Mouse (Mus musculus) kidney, postnatal 4 days (tissue): ENCODE data around the gene Zfp788.
A peak's percentile ranks its signal among the peaks of the same experiment; 100 is the strongest.
"Not testable (repeated sequence)": the region's sequence is repeated elsewhere in the genome, so short reads cannot be mapped to it uniquely, and the experiment has no call there.

ENCODE experiments used
- DNase-seq, 2 experiments: peaks; one replicate each; pipeline ENCODE4 v3.0.0; 2021; ENCODE audit warnings: mixed read lengths in 2 of 2

The Zfp788 gene

DNA sequence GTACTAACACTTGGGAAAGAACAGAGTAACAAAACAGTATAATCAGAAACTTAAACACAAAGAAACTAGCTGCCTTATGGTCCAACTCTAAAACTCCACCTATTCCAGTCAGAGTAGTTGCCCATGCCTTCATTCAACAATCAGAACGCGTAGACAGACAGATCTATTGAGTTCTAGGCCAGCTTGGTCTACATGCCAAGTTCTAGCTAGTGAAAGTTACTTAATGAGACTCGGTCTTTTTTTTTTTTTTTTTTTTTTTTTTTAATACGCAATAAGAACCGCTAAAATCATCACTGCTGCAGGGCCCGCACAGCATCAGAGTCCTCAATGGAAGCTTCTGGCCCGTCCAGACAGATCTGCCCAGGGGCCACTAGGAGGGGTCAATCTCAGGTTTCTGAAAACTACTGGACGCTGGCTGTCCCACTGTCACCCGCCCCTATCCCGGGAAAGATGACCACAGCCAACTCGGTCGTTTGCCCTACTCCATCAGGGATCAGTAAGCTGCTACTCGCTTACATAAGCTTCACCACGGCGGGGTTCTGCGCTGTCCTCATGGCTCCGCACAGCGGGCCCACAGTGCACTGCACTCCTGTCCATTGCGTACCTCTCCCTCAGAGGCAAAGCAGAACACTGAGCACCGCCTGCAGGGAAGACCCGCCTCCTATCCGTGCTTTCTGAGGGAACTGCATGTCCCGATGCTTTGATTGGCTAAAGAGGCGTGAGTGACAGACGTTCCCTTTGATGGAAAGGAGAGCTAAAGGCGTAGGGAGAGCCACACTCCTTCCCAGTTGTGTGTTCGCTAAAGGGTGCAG, at the start of gene Zfp788:
Gene Zfp788, plus strand, starts transcription at position 795 of the 812 bp plus-strand sequence.
- DNase-seq, result peak; percentile 89 to 95

DNA sequence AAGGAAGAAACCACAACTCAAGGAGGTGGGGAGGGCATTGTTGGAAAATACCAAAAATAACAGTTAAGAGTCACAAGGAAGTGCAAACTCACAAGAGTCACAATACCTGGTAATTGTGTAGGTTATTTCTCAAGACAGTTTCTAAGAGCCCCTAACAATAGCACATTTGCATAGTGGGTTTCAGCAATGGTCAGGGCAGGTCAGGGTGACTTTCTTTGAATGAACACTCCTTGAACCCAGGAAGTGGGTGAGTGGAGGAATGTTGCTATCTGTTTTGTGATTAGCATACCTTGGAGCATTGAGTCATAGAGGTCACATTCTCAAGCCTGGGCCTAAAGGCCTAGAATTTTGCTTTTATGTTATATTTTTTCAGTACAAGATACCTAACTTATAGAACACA, 45.2 kb upstream of the Zfp788 start:
- not testable (repeated sequence) for DNase-seq

DNA sequence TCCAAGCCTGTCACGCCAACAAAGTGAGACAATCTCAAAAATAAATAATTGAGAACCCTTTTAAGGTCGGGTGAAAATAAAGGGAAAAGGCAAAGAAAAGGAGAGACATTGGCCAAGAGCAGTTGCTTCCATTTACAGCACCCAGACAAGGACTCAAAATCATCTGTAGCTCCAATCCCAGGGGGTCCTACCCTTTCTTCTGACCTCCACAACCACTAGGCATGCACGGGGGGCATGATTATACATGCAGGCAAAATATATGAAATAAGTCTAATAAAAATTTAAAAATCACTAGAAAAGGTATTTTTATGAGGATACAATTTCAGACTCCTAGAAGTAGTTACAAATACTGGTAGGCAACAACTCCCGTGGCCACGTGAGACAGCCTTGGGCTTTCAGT, 34.4 kb upstream of the Zfp788 start:
- no peak for DNase-seq

DNA sequence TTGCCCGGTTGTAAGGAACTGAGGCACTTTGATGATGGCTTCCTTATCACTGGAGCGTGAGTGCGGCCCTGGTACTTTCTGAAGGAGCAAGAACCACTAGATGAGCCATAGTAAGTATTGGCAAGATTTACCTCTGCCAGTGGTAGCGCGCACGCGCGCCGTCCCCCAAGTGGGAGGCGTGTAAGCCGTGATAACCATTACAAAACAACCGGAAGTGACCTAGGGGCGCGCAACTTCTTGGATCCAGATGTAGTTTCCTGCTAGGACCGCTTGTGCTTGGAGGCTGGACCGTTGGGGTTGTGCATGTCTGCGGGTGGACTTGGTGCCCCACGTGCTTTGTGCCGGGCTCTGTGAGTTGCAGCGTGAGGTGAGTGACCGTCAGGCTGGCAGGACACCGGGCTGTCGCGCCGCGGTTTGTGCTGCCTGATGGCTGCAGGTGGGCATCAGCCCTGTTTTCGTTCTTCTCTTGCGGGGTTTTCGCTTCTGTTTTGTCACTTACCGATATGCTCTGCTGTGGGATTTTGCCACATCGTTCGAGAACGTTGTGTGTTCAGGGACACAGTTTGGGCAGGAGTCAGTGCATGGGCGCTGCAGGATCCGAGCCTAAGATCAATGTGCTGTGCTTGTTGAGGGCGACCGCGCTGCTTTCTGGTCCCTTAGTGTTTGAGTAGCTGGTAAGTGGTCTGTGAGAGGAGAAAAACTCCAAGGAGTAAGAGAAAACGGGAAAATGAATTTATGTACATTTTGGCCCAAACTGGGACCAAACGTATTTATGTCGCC, 33.8 kb upstream of the Zfp788 start, which contains the start of gene 2610021A01Rik:
Gene 2610021A01Rik, plus strand, starts transcription at position 197 of the 780 bp plus-strand sequence.
- DNase-seq, result peak; percentile 91 to 95

DNA sequence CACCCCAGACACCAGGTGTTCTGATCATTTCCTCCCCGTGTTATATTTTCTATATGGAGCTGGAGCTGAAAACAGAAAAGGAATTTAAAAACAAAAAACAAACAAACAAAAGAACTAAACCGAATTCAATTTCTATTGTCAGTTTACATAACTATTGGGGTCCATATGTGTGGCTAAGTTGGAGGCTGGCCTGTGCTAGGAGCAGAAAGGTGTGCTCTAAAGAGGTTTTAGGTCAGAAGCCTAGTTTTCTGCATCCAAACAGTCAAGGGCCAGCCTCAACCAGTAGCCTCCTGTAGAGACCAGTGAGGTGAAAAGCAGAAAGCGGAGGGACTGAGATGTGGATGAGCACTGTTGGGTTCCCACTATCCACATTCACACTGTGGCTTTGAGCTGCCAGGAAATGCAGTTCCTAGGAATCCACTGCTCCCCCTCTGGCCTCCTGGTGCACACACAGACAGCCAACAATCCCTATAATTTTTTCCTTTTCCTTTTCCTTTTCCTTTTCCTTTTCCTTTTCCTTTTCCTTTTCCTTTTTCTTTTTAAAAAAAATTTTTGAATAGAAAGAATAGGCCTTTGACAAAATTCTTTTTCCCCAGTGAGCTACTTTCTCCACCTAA, 33.0 kb upstream of the Zfp788 start:
- DNase-seq, result peak in 1 of 2 experiments; percentile 20

DNA sequence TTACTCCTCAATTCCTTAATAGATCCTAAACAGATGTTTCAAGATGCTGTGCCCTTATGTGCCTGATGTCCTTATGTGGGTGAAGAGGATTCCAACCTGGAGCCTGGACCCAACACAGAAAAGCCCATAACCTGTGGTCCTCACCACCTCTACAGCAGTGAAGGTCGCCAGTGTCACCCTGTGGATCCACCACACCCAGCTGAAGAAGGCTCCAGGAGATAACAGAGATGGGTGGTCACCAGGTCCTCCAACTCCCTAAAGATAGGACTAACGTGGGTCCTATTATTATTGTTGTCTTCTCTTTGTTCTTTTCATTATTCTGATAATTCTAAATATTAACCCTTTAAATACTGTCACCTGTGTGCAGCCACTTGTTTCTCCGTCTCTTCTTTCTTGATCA, 21.3 kb upstream of the Zfp788 start:
- no peak for DNase-seq

DNA sequence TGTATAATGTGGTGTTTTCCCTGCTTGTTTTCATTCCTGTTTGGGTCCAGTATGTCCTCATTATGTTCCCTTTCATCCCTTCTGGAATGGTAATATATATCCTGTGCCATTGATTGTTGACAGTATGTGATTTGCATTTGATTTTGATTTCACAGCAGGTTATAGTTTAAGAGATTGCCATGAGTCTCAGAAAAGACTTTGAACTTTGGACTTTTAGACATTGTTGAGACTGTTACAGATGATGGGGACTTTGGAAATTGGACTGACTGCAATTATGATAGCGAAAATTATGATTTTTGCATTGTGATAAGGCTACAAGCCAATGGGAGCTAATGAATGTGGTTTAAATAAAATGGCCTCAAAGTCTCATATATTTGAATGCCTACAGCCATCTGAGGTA, 16.8 kb upstream of the Zfp788 start:
- DNase-seq, result not testable (repeated sequence)

DNA sequence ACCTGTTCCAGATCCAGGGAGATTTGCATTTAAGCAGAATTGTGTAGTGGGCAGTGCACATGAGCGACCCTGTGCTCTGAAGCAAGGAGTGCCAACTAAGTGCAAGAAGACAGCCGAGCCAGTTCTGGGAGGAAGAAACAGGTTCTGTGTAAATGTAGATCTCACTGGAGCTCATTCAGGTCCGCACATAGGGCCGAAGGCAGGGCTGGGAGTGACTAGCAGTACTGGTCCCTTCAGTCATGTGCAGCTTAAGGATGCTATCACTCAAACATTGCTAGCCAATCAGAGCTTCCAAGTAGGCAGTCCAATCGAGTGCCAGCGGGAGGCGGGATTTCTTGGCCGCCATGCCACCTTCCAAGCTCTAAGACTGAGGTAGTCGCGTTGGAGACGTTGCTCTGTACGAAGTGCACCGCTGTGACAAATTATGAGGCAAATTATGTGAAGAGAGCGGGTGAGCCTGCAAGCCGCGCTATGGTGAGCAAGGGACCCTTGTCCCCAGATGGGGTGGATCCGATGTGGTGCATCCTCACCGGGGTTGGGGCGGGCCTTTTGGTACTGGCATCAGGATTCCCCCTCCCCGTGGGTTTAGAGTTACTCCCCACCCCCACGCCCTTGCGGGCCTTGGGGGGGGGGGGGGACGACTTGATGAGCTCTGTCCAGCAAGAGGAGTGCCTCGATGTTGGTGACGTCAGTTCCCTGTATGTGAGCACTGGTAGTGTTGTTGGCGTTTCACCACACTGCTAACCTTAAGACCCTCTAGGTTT, 400 bp downstream of the Zfp788 start:
- peak; percentile 87 to 93 for DNase-seq

DNA sequence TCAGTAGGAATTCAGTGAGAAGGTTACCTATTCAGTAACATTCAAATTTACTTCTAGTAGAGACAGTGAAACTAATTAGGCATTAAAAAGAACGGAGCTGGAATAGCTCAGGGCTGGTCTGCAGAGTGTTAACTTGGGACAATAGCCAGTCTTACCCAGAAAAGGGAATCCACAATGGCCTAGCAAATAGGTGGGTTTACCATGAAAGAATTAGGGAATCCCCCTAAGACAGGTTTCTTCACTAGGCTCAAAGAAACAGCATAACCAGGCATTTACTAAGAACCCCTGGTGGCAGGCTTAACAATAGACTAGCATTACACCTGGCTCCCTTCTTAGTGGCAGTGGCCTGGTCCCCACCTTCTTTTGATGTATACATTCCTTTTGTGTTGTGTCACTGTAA, 41.3 kb downstream of the Zfp788 start:
- DNase-seq, result not testable (repeated sequence)
